Mouse (Mus musculus) layer of hippocampus, postnatal 36 days (tissue): Measurements from ENCODE around the gene Arg1. TPM values are rescaled to one million over a fixed set of nuclear protein-coding genes. Genes with fewer than 3 reads are reported as not detected.

Experiments used
- DNase-seq, 2 experiments: peaks; one replicate each; pipeline ENCODE4 v3.0.0; 2022
- total RNA-seq, 2 experiments: library from RNA; stranded (reverse); gene quantifications; 2 replicates each; pipeline ENCODE4 v1.2.3; 2021

Arg1 gene
- total RNA-seq = not detected

- DNase-seq = no peak
These were observed at the start of gene Arg1 for GRCm38 (mm10) chr10:24926962-24927720. Gene Arg1 (minus strand): TSS chr10:24927484.

GRCm38 (mm10) chr10:24973845-24974514 lies 46.7 kb upstream of the Arg1 start:
- no peak for DNase-seq

GRCm38 (mm10) chr10:24973385-24973784 lies 46.1 kb upstream of the Arg1 start:
- DNase-seq = no peak

- DNase-seq = no peak
These were observed 45.6 kb upstream of the Arg1 start for GRCm38 (mm10) chr10:24972923-24973322.

- peak; percentile 32 to 39 for DNase-seq
These were observed 38.7 kb upstream of the Arg1 start for GRCm38 (mm10) chr10:24965821-24966550.

GRCm38 (mm10) chr10:24961889-24962288 lies 34.6 kb upstream of the Arg1 start:
- no peak for DNase-seq

GRCm38 (mm10) chr10:24961112-24961511 lies 33.8 kb upstream of the Arg1 start:
- no peak for DNase-seq

GRCm38 (mm10) chr10:24959043-24959916 lies 32.0 kb upstream of the Arg1 start:
- DNase-seq = no peak

- DNase-seq = no peak
These were observed 31.2 kb upstream of the Arg1 start for GRCm38 (mm10) chr10:24958280-24959042.

GRCm38 (mm10) chr10:24953876-24954275 lies 26.6 kb upstream of the Arg1 start:
- DNase-seq = no peak

GRCm38 (mm10) chr10:24952549-24952948 lies 25.3 kb upstream of the Arg1 start:
- DNase-seq = no peak

- DNase-seq = no peak
These were observed 24.3 kb upstream of the Arg1 start for GRCm38 (mm10) chr10:24951575-24951974.

- no peak for DNase-seq
These were observed 22.9 kb upstream of the Arg1 start for GRCm38 (mm10) chr10:24950223-24950622.

GRCm38 (mm10) chr10:24948278-24948677 lies 21.0 kb upstream of the Arg1 start:
- DNase-seq = no peak

GRCm38 (mm10) chr10:24947871-24948270 lies 20.6 kb upstream of the Arg1 start:
- DNase-seq = no peak

- no peak for DNase-seq
These were observed 2.9 kb upstream of the Arg1 start for GRCm38 (mm10) chr10:24930143-24930542.

GRCm38 (mm10) chr10:24928072-24928471 lies 788 bp upstream of the Arg1 start:
- DNase-seq = no peak

GRCm38 (mm10) chr10:24926380-24926779 lies 904 bp downstream of the Arg1 start:
- no peak for DNase-seq

GRCm38 (mm10) chr10:24924296-24924695 lies 3.0 kb downstream of the Arg1 start:
- DNase-seq = no peak

GRCm38 (mm10) chr10:24922977-24923376 lies 4.3 kb downstream of the Arg1 start:
- DNase-seq = no peak

GRCm38 (mm10) chr10:24915486-24915885 lies 11.8 kb downstream of the Arg1 start:
- no peak for DNase-seq

GRCm38 (mm10) chr10:24912576-24912975 lies 14.7 kb downstream of the Arg1 start:
- DNase-seq = no peak
